Mouse (Mus musculus) T-helper 1 cell (primary cell): ENCODE results near the gene Prom2.

Source experiments
- in situ Hi-C: fragments of 300-600 bp; cut with MboI, MseI; formaldehyde crosslinking; loops from one replicate; pipeline ENCODE4 v1.15.1; 2025; ENCODE audit warnings: high pct_unique_total_duplicates

The Prom2 gene

GRCm38 (mm10) chr2:127541185-127541584 lies at the start of gene Prom2:
Gene Prom2 (minus strand): TSS chr2:127541467.
- in situ Hi-C loops: no loop called here

GRCm38 (mm10) chr2:127590840-127591239 lies 49.6 kb upstream of the Prom2 start:
- in situ Hi-C loops: no loop called here

- in situ Hi-C loops: no loop called here
Measured at GRCm38 (mm10) chr2:127590204-127590603, 48.9 kb upstream of the Prom2 start.

GRCm38 (mm10) chr2:127588897-127589296 lies 47.6 kb upstream of the Prom2 start:
- in situ Hi-C loops: no loop called here

- in situ Hi-C loops: no loop called here
Measured at GRCm38 (mm10) chr2:127587514-127587844, 46.2 kb upstream of the Prom2 start.

GRCm38 (mm10) chr2:127586694-127587513 lies 45.6 kb upstream of the Prom2 start, which contains the start of the genes Zfp661 and Mrps5:
Gene Zfp661 (minus strand): TSS chr2:127587094.
Gene Mrps5 (plus strand): TSS chr2:127587222.
- in situ Hi-C loops: no loop called here

- in situ Hi-C loops: no loop called here
Measured at GRCm38 (mm10) chr2:127584436-127584858, 43.2 kb upstream of the Prom2 start.

- in situ Hi-C loops: no loop called here
Measured at GRCm38 (mm10) chr2:127573322-127573721, 32.1 kb upstream of the Prom2 start.

GRCm38 (mm10) chr2:127559070-127559966 lies 18.1 kb upstream of the Prom2 start:
- in situ Hi-C loops: no loop called here

GRCm38 (mm10) chr2:127551078-127551477 lies 9.8 kb upstream of the Prom2 start:
- in situ Hi-C loops: no loop called here

- in situ Hi-C loops: no loop called here
Measured at GRCm38 (mm10) chr2:127550446-127550845, 9.2 kb upstream of the Prom2 start.

- in situ Hi-C loops: loop anchor here (5.0 kb wide), 1 partner anchor 37 kb away; no protein-coding TSS in a partner anchor
Measured at GRCm38 (mm10) chr2:127549711-127550110, 8.4 kb upstream of the Prom2 start.

GRCm38 (mm10) chr2:127548342-127549074 lies 7.2 kb upstream of the Prom2 start:
- in situ Hi-C loops: loop anchor here (5.0 kb wide), 1 partner anchor 36 kb away; no protein-coding TSS in a partner anchor

- in situ Hi-C loops: no loop called here
Measured at GRCm38 (mm10) chr2:127541697-127542096, 430 bp upstream of the Prom2 start.

GRCm38 (mm10) chr2:127539494-127539893 lies 1.8 kb downstream of the Prom2 start:
- in situ Hi-C loops: no loop called here

- in situ Hi-C loops: no loop called here
Measured at GRCm38 (mm10) chr2:127537548-127537947, 3.7 kb downstream of the Prom2 start.

GRCm38 (mm10) chr2:127535363-127535762 lies 5.9 kb downstream of the Prom2 start:
- in situ Hi-C loops: no loop called here

- in situ Hi-C loops: no loop called here
Measured at GRCm38 (mm10) chr2:127532379-127532778, 8.9 kb downstream of the Prom2 start.

GRCm38 (mm10) chr2:127531592-127531991 lies 9.7 kb downstream of the Prom2 start:
- in situ Hi-C loops: no loop called here

- in situ Hi-C loops: no loop called here
Measured at GRCm38 (mm10) chr2:127530418-127530817, 10.8 kb downstream of the Prom2 start.

GRCm38 (mm10) chr2:127525004-127525775 lies 16.1 kb downstream of the Prom2 start:
- in situ Hi-C loops: no loop called here
